Mouse (Mus musculus) small intestine, adult 2 months (tissue): ENCODE measurements at regions not wholly inside any gene's neighbourhood (a gene's known extent, or its start where the extent isn't known, plus 50 kb on each side); places are given as distances from the start of the nearest gene placed in this dataset.

Experiments
- H3K27ac ChIP-seq: fragments of 200-500 bp; 2 replicates; pipeline ENCODE4 v1.5.1; 2012; ENCODE audit warnings: low read depth, low read length, control low read depth, inconsistent platforms; ENCODE audit not compliant: insufficient read depth
- H3K27me3 ChIP-seq: fragments of 200-500 bp; 2 replicates; pipeline ENCODE4 v1.6.1; 2012; ENCODE audit warnings: mild to moderate bottlenecking, moderate library complexity, low read length, inconsistent platforms; ENCODE audit not compliant: control insufficient read depth, insufficient read depth
- H3K36me3 ChIP-seq: fragments of 200-500 bp; 2 replicates; pipeline ENCODE4 v1.6.1; 2012; ENCODE audit warnings: mild to moderate bottlenecking, low read length, control low read depth, inconsistent platforms; ENCODE audit not compliant: control insufficient read depth, insufficient read depth
- H3K4me1 ChIP-seq: fragments of 200-500 bp; 2 replicates; pipeline ENCODE4 v1.6.1; 2012; ENCODE audit warnings: low read length, inconsistent platforms, mixed read lengths; ENCODE audit not compliant: control insufficient read depth, insufficient read depth, insufficient read length
- H3K4me3 ChIP-seq: fragments of 200-500 bp; 2 replicates; pipeline ENCODE4 v1.5.1; 2012; ENCODE audit warnings: low read depth, mild to moderate bottlenecking, control low read depth, inconsistent platforms, low read length, moderate library complexity
- CTCF ChIP-seq: fragments of 200-500 bp; IDR thresholded peaks from 2 replicates; pipeline ENCODE4 v1.5.1; 2012; ENCODE audit warnings: low read depth, mild to moderate bottlenecking, control low read depth, inconsistent platforms, low read length, moderate library complexity, mixed read lengths; ENCODE audit not compliant: insufficient replicate concordance, insufficient read length; ENCODE audit errors: extremely low read depth
- POLR2A ChIP-seq: fragments of 200-500 bp; IDR thresholded peaks from 2 replicates; pipeline ENCODE4 v1.6.1; 2012; ENCODE audit warnings: low read depth, mild to moderate bottlenecking, control low read depth, inconsistent platforms, low read length, moderate library complexity
- WGBS: fragments of 180-500 bp; shearing (Covaris S2); methylation state at CpG from one replicate; pipeline ENCODE4 v1.1.7; 2018; 5-methylcytosine and 5-hydroxymethylcytosine counted together

GRCm38 (mm10) chr6:117519466-117519865 lies 321.5 kb upstream of the Zfp637 start:
- H3K4me1 ChIP-seq = no peaks in the 10 kb centered on the region
- no peaks in the 10 kb centered on the region for H3K27me3 ChIP-seq
- H3K4me3 ChIP-seq = no peak overlapping the region
- WGBS = 90% methylated on average over 1 of the region's 1 CpGs
- TF ChIP-seq POLR2A (no peak), CTCF (no peak)
- no peak overlapping the region for H3K27ac ChIP-seq
- no peaks in the 10 kb centered on the region for H3K36me3 ChIP-seq

DNA sequence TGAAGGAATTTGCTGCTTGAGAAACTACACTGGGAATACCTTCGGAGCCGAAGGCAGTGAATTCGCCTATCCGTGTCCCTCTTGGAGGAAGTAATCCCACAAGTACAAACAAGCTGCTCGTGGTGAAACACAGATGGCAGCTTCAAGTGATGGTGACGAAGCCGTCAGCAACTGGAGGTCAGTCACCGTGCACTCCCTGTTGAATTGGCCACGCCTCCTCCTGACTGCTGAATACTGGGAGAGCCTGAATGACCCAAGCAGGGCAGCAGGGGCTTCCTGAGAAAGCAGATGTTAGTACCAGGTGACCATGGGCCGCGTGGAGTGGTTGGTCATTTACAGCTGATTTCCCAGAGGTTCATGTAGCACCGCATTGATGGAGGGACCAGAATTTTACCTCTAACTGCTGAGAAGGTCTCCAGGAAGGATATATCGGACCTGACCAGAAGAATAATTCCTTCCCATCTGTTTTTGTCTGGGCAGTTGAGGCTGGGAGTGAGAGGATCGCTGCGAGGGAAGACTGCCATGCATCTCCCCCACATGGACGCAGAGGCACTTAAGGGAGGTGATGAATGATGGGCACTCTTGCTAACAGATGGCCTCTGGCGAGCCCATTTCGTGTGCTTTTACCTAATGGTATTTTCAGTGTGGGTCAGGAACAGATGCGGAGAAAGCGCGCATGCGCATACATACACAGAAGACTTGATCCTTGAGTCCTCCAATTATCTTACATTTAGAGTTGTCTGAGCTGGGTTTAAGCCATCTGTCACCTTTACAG lies 314.6 kb upstream of the Zfp637 start:
- TF ChIP-seq CTCF = no peak
- no peak for TF ChIP-seq POLR2A
- no peaks in the 10 kb centered on the region for H3K4me1 ChIP-seq
- H3K4me3 ChIP-seq = no peak overlapping the region
- WGBS = 80% methylated on average over 22 of the region's 22 CpGs
- H3K27ac ChIP-seq = no peak overlapping the region
- no peaks in the 10 kb centered on the region for H3K36me3 ChIP-seq
- H3K27me3 ChIP-seq = no peaks in the 10 kb centered on the region

GRCm38 (mm10) chr6:117527526-117527925 lies 313.5 kb upstream of the Zfp637 start:
- H3K4me3 ChIP-seq = no peak overlapping the region
- no peaks in the 10 kb centered on the region for H3K36me3 ChIP-seq
- H3K27ac ChIP-seq = no peak overlapping the region
- no peaks in the 10 kb centered on the region for H3K27me3 ChIP-seq
- no peak for TF ChIP-seq POLR2A
- no peak for TF ChIP-seq CTCF
- 72% methylated on average over 8 of the region's 8 CpGs for WGBS
- no peaks in the 10 kb centered on the region for H3K4me1 ChIP-seq

DNA sequence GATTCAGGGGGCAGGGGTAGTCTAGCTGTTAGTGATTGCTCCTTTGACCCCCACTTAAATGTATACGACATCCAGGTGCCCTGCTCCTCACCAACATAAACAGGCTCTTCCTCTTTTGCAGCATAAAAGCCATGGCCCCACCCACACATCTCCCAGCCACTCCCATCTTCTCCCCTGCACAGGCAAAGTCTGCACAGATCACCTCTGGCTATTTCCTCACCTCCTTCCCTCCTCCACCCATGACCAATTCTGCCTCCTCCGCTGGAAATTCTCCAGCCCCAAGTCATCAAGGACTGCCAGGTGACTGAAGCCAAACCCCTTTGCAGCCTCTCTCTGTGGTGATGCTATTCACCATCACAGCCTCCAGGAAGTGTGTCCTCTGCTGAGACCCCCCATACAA lies 306.8 kb upstream of the Zfp637 start:
- TF ChIP-seq CTCF (no peak), POLR2A (no peak)
- no peaks in the 10 kb centered on the region for H3K4me1 ChIP-seq
- no peak overlapping the region for H3K27ac ChIP-seq
- H3K4me3 ChIP-seq = no peak overlapping the region
- no peaks in the 10 kb centered on the region for H3K36me3 ChIP-seq
- WGBS = 26% methylated on average over 2 of the region's 2 CpGs
- H3K27me3 ChIP-seq = no peaks in the 10 kb centered on the region

DNA sequence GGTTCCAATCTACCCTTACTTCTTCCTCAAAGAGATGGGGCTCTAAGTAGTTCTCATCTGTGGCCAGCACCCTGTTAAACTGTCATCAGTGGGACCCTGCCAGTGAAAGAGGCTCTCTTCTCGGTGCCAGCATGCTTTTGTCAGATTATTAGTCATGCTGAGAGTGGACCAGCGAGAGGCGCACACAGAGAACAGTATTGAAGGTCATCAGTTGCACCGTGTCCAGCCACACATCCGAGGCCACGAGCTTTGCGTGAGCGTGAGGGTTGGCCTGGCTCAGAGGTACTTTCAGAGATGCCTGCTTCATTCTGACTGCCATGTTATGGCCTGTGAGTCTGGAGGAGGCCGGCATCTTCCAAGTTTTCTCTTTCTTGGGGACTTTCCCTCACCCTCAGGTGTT lies 306.0 kb upstream of the Zfp637 start:
- Histone ChIP-seq H3K27ac (no peak overlapping the region), H3K36me3 (no peaks in the 10 kb centered on the region), H3K4me3 (no peak overlapping the region), H3K27me3 (no peaks in the 10 kb centered on the region), H3K4me1 (no peaks in the 10 kb centered on the region)
- TF ChIP-seq POLR2A (no peak), CTCF (no peak)
- 88% methylated on average over 9 of the region's 9 CpGs for WGBS

GRCm38 (mm10) chr6:117536084-117536483 lies 304.9 kb upstream of the Zfp637 start:
- Histone ChIP-seq H3K36me3 (no peaks in the 10 kb centered on the region), H3K4me3 (no peak overlapping the region), H3K4me1 (no peaks in the 10 kb centered on the region), H3K27me3 (no peaks in the 10 kb centered on the region), H3K27ac (no peak overlapping the region)
- 79% methylated on average over 4 of the region's 4 CpGs for WGBS
- TF ChIP-seq CTCF (no peak), POLR2A (no peak)

- TF ChIP-seq CTCF (no peak), POLR2A (no peak)
- Histone ChIP-seq H3K4me1 (no peaks in the 10 kb centered on the region), H3K4me3 (no peak overlapping the region), H3K27me3 (no peaks in the 10 kb centered on the region), H3K36me3 (no peaks in the 10 kb centered on the region), H3K27ac (no peak overlapping the region)
- WGBS = 66% methylated on average over 3 of the region's 3 CpGs
Observed at GRCm38 (mm10) chr6:117542431-117542830, 298.5 kb upstream of the Zfp637 start.
